Mouse (Mus musculus) cerebellum, postnatal 25 days (tissue): ENCODE measurements around the gene Zdhhc18.
A peak's percentile ranks its signal among the peaks of the same experiment; 100 is the strongest.

Experiments used
- DNase-seq, 2 experiments: peaks; one replicate each; pipeline ENCODE4 v3.0.0; 2021; ENCODE audit warnings: mixed read lengths in 2 of 2

Zdhhc18 gene

GRCm38 (mm10) chr4:133630326-133630920 lies 19.5 kb downstream of the Zdhhc18 start:
- peak; percentile 70 to 71 for DNase-seq

GRCm38 (mm10) chr4:133629191-133629590 lies 20.8 kb downstream of the Zdhhc18 start:
- DNase-seq = no peak

- no peak for DNase-seq
Observed at GRCm38 (mm10) chr4:133628517-133628916, 21.4 kb downstream of the Zdhhc18 start.

GRCm38 (mm10) chr4:133627039-133627438 lies 22.9 kb downstream of the Zdhhc18 start:
- DNase-seq = peak; percentile 85 to 89

GRCm38 (mm10) chr4:133626621-133627020 lies 23.3 kb downstream of the Zdhhc18 start:
- no peak for DNase-seq

- no peak for DNase-seq
Observed at GRCm38 (mm10) chr4:133626221-133626620, 23.7 kb downstream of the Zdhhc18 start.

- peak; percentile 41 to 61 for DNase-seq
Observed at GRCm38 (mm10) chr4:133625621-133626071, 24.3 kb downstream of the Zdhhc18 start.

GRCm38 (mm10) chr4:133624830-133625229 lies 25.1 kb downstream of the Zdhhc18 start:
- DNase-seq = no peak

GRCm38 (mm10) chr4:133622161-133622695 lies 27.7 kb downstream of the Zdhhc18 start:
- no peak for DNase-seq

- no peak for DNase-seq
Observed at GRCm38 (mm10) chr4:133620668-133621067, 29.3 kb downstream of the Zdhhc18 start.

GRCm38 (mm10) chr4:133619473-133620136 lies 30.3 kb downstream of the Zdhhc18 start:
- peak in 1 of 2 experiments; percentile 4 for DNase-seq

- peak in 1 of 2 experiments; percentile 18 for DNase-seq
Observed at GRCm38 (mm10) chr4:133617936-133618335, 32.0 kb downstream of the Zdhhc18 start.

GRCm38 (mm10) chr4:133615416-133615815 lies 34.5 kb downstream of the Zdhhc18 start:
- DNase-seq = no peak

GRCm38 (mm10) chr4:133614274-133614761 lies 35.6 kb downstream of the Zdhhc18 start:
- DNase-seq = peak in 1 of 2 experiments; percentile 56

- no peak for DNase-seq
Observed at GRCm38 (mm10) chr4:133613867-133614266, 36.1 kb downstream of the Zdhhc18 start.

- DNase-seq = no peak
Observed at GRCm38 (mm10) chr4:133613026-133613425, 36.9 kb downstream of the Zdhhc18 start.

- DNase-seq = no peak
Observed at GRCm38 (mm10) chr4:133612416-133612815, 37.5 kb downstream of the Zdhhc18 start.

GRCm38 (mm10) chr4:133611815-133612214 lies 38.1 kb downstream of the Zdhhc18 start:
- no peak for DNase-seq

- DNase-seq = peak; percentile 78 to 88
Observed at GRCm38 (mm10) chr4:133609719-133610118, 40.2 kb downstream of the Zdhhc18 start.

GRCm38 (mm10) chr4:133607284-133607683 lies 42.7 kb downstream of the Zdhhc18 start:
- DNase-seq = no peak

GRCm38 (mm10) chr4:133605330-133605729 lies 44.6 kb downstream of the Zdhhc18 start:
- DNase-seq = no peak

GRCm38 (mm10) chr4:133604856-133605255 lies 45.1 kb downstream of the Zdhhc18 start:
- no peak for DNase-seq

- no peak for DNase-seq
Observed at GRCm38 (mm10) chr4:133604175-133604574, 45.8 kb downstream of the Zdhhc18 start.

- DNase-seq = no peak
Observed at GRCm38 (mm10) chr4:133603056-133603455, 46.9 kb downstream of the Zdhhc18 start.
